Mouse (Mus musculus): ENCODE data around the gene Chst5.
"Not testable (repeated sequence)": the region's sequence is repeated elsewhere in the genome, so short reads cannot be mapped to it uniquely, and the experiment has no call there.

Gene Chst5

GRCm38 (mm10) chr8:111909621-111910450 lies at the start of gene Chst5:
TSS of gene Chst5 (minus strand) at chr8:111910447.
- DNase-seq, result peak; percentile 66 to 69

DNA sequence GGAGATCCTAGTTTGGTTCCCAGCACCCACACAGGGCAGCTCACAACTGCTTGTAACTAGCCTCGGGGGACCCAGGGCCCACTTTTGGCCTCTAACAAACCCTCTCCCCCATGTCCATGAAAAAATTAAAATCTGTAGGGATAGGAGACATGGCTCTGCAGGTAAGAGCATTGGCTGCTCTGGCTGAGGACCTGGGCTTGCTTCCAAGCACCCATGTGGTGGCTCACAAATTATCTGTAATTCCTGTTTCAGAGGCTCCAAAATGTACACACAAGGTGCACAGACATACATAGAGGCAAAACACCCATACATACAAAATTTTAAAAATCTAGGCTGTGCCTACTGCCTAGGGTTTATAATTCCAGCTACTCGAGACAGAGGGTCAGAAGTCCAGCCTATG lies 47.0 kb upstream of the Chst5 start:
- no peak for DNase-seq

GRCm38 (mm10) chr8:111955879-111956278 lies 45.6 kb upstream of the Chst5 start:
- DNase-seq, result no peak

DNA sequence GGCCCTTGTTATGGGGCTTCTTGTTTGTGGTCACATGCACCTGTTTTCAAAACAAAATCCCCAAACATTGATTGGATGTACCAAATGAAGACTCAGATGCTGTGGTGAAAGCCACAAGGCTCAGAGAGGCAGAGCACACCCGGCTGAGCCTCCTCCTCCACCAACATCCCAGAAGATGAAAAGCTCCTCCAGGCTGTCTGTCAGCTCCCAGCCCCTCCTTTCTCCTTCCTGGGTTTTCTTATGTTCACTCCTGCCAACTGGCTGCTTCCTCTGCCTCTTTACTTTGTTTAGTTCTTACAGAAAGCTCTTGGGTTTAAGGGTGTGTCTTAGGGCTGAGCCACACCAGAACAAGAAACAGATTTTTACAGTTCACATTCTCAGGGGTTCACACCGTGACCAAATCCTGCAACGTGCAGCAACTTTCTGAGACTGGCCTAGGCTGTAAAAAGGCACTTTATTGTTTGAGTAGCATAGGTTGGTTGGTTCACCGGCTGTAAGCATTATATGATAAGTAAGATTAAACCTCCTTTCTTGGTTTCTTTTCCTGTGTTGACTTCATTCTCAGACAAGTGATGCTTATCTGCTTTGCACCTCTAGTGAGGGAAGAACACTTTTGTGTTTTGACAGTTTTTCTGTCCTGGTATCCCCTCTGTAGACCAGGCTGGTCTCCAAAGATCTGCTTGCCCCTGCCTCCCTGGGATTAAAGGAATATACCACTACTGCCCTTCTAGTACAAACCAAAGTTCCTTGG lies 44.8 kb upstream of the Chst5 start:
- DNase-seq, result no peak

DNA sequence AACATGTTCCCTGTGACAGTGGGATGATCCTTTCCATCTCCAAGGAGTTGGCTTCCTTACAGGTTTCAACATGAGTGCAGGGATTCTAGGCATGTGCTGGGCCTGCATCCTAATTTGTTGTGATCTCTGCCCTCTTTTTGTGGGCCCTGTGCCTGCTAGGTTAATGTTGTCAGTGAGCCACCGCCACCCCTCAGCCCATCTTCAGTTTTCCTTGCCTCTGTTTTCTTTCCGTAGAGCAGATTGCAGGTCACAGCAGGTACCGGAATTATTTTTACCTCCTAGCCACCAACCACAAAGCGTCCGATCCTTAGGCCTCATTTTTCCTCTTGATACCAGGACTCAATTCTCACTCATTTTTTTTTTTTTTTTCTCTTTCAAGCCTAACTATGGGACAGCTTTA lies 41.7 kb upstream of the Chst5 start:
- DNase-seq, result peak; percentile 50 to 56

- no peak for DNase-seq
Observed at GRCm38 (mm10) chr8:111951317-111951716, 41.1 kb upstream of the Chst5 start.

GRCm38 (mm10) chr8:111950846-111951245 lies 40.6 kb upstream of the Chst5 start:
- DNase-seq, result no peak

GRCm38 (mm10) chr8:111947954-111948353 lies 37.7 kb upstream of the Chst5 start:
- peak in 1 of 2 experiments; percentile 24 for DNase-seq

GRCm38 (mm10) chr8:111947144-111947543 lies 36.9 kb upstream of the Chst5 start:
- no peak for DNase-seq

DNA sequence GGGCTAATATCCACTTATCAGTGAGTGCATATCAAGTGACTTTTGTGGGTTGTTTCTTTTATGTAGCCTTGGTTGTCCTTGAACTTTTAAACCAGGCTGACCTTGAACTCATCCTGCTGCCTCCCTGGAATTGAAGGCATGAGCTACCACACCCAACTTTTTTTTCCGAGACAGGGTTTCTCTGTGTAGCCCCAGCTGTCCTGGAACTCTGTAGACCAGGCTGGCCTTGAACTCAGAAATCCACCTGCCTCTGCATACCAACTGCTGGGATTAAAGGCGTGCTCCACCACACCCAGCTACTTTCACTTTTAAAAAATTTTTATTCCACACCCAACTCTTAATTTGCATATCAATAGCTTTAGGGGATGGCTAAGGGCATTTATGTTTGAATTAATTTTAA lies 33.3 kb upstream of the Chst5 start:
- DNase-seq, result no peak

DNA sequence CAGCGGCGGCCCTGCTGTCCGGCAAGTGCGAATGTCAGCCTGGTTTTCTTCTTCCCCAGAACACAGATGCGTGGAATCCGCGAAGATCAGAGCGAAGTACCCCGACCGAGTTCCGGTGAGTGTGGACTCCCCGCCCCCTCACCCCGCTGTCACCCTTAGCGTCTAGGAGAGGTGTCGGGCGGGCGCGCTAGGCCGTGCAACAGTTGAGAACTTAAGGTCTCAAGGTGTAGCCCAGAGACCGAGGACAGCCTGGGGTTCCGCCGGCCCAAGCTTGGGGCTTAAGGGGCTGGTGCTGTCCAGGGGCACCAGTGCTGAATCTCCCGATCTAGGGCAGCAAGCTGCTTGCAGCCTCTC lies 30.8 kb upstream of the Chst5 start:
- peak in 1 of 2 experiments; percentile 50 for DNase-seq

GRCm38 (mm10) chr8:111940171-111941100 lies 30.2 kb upstream of the Chst5 start, which contains the start of gene Gabarapl2:
TSS of gene Gabarapl2 (plus strand) at chr8:111940703.
- DNase-seq, result peak; percentile 99

GRCm38 (mm10) chr8:111939516-111940142 lies 29.4 kb upstream of the Chst5 start:
- peak; percentile 65 to 69 for DNase-seq

DNA sequence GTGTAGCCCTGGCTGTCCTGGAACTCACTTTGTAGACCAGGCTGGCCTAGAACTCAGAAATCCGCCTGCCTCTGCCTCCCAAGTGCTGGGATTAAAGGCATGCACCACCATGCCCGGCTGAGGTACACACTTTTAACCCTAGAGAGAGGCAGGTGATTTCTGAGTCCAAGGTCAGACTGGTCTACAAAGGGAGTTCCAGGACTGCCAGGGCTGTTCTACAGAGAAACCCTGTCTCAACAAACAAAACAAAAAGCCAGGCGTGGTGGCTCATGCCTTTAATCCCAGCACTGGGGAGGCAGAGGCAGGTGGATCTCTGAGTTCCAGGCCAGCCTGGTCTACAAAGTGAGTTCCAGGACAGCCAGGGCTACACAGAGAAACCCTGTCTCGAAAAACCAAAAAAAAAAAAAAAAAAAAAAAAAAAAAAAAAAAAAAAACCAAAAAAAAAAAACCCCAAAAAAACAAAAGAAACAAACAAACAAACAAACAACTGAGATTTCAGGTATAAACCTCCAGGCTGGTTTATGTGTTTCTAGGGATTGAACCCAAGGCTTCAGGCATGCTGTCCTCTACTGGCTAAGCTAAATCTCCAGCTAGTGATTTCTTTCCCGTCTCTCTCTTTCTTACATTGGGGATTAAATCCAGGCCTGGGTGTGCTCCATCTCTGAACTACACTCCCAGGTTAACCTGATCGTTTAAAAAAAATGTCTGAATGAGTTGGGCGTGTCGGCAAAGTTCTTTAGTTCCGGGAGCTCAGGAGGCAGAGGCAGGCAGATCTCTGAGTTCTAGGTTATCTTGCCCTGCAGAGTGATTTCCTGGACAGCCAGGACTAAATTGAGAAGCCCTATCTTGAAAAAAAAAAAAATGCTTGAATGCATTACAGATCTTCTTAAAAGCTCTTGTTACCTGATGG lies 28.1 kb upstream of the Chst5 start:
- not testable (repeated sequence) for DNase-seq

GRCm38 (mm10) chr8:111937184-111937583 lies 26.9 kb upstream of the Chst5 start:
- DNase-seq, result no peak

DNA sequence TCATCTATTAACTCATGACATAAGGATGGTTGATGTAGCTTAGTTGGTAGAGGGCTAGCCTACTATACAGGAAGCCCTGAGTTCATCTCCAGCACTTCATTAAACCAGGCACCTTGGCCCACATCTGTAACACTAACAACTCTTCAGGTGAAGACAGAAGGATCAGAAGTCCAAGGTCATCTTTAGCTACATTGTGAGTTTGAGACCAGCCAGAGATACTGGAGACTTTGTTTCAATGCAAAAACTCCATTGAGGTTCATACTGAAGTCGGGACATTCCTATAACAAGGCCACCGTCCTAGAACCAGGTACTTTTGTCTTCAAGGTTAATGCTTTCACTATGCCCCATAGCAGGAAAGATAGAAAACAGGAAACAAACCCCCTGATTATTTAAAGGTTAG lies 24.0 kb upstream of the Chst5 start:
- no peak for DNase-seq

DNA sequence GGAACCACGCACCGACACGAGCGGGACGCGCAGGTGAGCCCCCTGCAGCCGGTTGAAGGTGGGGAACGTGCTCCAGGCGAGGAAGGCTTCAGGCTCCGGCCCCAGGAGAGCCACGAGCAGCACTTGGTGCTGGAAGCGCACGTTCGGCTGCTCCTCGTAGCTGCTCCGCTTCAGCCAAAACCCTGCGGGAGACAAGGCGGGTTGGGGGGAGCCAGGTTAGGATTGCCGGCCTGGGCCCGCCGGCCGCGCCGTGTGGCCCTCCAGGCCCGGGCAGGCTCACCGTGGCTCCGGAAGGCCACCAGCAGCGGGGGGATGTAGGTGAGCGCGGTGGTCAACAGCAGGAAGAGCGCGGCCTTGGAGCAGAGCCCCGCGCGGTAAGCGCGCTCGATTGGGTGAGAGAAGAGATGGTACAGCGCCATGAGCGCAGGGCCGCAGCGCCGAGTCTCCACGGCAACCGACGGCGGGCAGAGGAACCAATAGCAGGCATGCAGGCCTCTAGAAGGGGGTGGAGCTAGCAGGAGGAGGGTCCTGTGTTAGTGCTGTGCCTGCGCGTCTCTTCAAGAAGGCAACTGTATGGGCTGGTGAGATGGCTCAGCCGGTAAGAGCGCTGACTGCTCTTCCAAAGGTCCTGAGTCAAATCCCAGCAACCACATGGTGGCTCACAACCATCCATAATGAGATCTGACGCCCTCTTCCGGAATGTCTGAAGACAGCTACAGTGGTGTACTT lies 23.3 kb upstream of the Chst5 start, which contains the start of gene Tmem231:
TSS of gene Tmem231 (minus strand) at position 534 of the 729 bp plus-strand sequence.
- DNase-seq, result peak; percentile 94 to 97

- DNase-seq, result peak; percentile 64 to 75
Observed at GRCm38 (mm10) chr8:111932580-111933336, 22.5 kb upstream of the Chst5 start.

GRCm38 (mm10) chr8:111931721-111932120 lies 21.5 kb upstream of the Chst5 start:
- DNase-seq, result no peak

Data from cerebellum, postnatal 10 days (tissue).